Mouse (Mus musculus) ovary, postnatal 10 days (tissue): ENCODE data around the gene Nat8.
"Not testable (repeated sequence)": the region's sequence is repeated elsewhere in the genome, so short reads cannot be mapped to it uniquely, and the experiment has no call there.

Source experiments
- DNase-seq: peaks from one replicate; pipeline ENCODE4 v3.0.0; 2022; ENCODE audit warnings: low spot score

Nat8 gene

DNA sequence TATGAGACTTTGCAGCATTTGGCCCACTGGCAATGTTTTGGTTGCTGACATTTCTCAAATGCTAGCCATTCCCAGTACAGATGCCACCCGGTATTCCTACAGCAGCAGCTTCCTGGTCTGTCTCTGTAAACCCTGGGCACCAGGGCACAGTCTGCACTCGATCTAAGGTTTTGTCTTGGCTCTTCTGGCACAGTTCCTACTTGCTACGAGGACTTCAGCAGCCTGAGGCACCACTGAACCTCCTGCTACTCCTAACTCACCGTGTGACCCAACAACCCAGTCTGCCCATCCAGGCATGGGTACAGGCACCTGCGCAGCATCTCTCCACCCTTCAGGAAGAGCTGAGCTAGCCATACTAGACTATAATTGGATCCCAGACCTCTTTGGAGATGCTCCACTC, 4.2 kb upstream of the Nat8 start:
- DNase-seq, result not testable (repeated sequence)

DNA sequence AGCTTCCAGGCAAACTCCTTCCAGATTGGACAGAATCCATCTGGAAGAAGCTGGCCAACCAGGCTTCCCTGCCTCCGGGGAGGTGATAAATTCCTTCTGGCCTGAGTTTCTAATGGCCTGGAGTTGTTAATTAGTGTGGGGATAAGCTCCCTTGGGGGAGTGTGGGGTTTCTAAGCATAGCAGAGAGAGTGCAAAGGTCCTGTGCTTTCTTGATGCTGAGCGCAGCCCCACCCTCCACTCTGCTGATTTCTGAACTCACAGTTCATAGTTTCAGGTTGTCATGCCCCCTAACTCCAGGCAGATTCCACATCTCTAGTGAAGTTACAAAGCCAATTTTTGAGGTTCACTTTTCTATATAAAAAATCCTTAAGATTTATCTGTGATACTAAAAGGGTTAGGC, 3.2 kb upstream of the Nat8 start:
- not testable (repeated sequence) for DNase-seq

GRCm38 (mm10) chr6:85834504-85835100, 2.7 kb upstream of the Nat8 start:
- DNase-seq, result not testable (repeated sequence)

- DNase-seq, result no peak
Measured at GRCm38 (mm10) chr6:85829462-85829861, 2.4 kb downstream of the Nat8 start.

GRCm38 (mm10) chr6:85825886-85826285, 6.0 kb downstream of the Nat8 start:
- DNase-seq, result no peak

- no peak for DNase-seq
Measured at GRCm38 (mm10) chr6:85823382-85824090, 8.3 kb downstream of the Nat8 start.

DNA sequence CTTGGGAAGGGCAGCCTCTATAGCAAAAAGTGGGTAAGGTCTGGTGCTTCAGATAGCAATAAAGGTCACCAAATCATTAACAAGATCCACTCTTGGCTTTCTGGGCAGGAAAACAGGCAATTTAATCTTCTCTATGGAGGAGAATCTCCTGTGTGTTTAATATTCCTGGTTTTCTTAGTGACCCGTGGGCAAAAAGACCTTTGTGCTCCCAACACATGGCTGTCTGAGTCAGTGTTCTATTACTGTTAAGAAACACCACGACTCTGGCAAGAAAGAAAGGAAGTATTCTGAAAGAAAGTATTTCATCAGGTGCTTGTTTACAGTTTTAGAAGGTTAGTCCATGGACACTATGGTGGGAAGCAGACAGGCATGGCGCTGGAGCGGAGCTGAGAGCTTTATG, 9.6 kb downstream of the Nat8 start:
- no peak for DNase-seq

- no peak for DNase-seq
Measured at GRCm38 (mm10) chr6:85820837-85821236, 11.0 kb downstream of the Nat8 start, which contains the start of the genes Nat8f6 and Nat8f5. Nat8f6 (minus strand) TSS chr6:85820954. Nat8f5 (minus strand) TSS chr6:85820972.

- DNase-seq, result no peak
Measured at GRCm38 (mm10) chr6:85818338-85818737, 13.5 kb downstream of the Nat8 start.

DNA sequence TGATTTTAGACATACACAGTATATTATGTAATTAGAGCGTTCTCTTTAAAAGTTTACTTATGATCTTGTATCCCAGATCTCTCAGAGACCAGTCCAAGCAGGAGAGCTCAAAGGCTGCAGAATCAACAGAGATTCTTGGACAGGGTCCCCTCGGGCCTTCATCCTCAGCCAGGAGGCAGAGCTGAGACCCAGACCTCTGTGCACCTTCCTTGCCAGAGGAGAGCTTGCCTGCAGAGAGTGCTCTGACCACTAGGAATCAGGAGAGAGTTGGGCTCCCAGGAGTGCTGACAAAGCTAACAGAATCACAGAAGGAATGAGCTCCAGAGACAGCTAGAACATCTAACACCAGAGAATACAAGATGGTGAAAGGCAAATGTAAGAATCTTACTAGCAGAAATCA, 18.5 kb downstream of the Nat8 start:
- no peak for DNase-seq

GRCm38 (mm10) chr6:85810942-85811537, 20.8 kb downstream of the Nat8 start:
- not testable (repeated sequence) for DNase-seq

- DNase-seq, result not testable (repeated sequence)
Measured at GRCm38 (mm10) chr6:85810514-85810913, 21.4 kb downstream of the Nat8 start.

DNA sequence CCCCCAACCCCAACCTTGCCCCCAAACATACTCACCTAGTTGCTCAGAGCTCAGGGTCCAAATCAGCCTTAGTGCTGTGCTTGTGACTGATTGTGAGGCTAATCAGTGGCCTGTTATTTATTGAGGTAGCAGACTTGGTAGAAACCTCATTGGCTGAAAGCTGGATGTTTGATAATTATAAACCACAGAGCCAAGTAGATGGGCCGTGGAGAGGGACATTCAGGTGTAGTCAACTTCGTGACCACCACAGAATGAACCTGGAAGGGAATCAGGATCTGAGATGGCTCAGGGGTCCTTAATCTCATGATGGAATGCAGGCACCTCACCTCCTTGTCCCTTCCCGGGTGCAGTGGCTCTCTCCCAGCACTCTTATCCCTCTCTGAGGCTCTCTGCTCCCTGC, 22.1 kb downstream of the Nat8 start:
- DNase-seq, result not testable (repeated sequence)

GRCm38 (mm10) chr6:85803180-85803579, 28.7 kb downstream of the Nat8 start:
- DNase-seq, result not testable (repeated sequence)
